Mouse (Mus musculus): Measurements from ENCODE around the gene Trim14. TPM values are rescaled to one million over a fixed set of nuclear protein-coding genes. Genes with fewer than 3 reads are reported as not detected.
A peak's percentile ranks its signal among the peaks of the same experiment; 100 is the strongest.

Gene Trim14
- total RNA-seq, 2 experiments from 2014 or later = 0.56 to 1.2 TPM

DNA sequence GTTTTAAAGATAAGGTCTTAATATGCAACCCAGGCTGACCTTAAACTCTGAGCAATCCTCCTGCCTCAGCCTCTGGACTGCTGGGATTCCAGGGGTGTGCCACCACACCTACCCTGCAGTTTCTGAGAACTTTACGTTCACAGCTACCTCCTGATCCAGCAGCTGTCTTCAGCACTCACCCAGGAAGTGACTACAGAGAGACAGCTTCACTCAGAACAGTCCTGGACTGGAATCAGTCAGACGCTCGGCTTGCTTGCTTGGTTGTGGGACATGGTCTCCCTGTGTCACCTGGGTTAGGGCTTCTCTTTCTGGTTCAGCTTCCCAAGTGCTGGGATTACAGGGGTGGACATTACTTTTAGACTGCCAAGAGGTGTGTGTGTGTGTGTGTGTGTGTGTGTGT is 21.0 kb upstream of the Trim14 start:
- no peak for DNase-seq
- TF ChIP-seq CTCF (IDR thresholded peaks at IDR 0.05) = no peak
- Histone ChIP-seq H3K4me3 (no peak overlapping the region), H3K27ac (no peak overlapping the region)
- intact Hi-C loops (cut with DNase I) = no loop called here

- Histone ChIP-seq H3K27ac (no peak overlapping the region), H3K4me3 (no peak overlapping the region)
- no peak for TF ChIP-seq CTCF (IDR thresholded peaks at IDR 0.05)
- no peak for DNase-seq
- intact Hi-C loops (cut with DNase I) = no loop called here
These were observed 19.8 kb upstream of the Trim14 start for GRCm38 (mm10) chr4:46555762-46556161.

DNA sequence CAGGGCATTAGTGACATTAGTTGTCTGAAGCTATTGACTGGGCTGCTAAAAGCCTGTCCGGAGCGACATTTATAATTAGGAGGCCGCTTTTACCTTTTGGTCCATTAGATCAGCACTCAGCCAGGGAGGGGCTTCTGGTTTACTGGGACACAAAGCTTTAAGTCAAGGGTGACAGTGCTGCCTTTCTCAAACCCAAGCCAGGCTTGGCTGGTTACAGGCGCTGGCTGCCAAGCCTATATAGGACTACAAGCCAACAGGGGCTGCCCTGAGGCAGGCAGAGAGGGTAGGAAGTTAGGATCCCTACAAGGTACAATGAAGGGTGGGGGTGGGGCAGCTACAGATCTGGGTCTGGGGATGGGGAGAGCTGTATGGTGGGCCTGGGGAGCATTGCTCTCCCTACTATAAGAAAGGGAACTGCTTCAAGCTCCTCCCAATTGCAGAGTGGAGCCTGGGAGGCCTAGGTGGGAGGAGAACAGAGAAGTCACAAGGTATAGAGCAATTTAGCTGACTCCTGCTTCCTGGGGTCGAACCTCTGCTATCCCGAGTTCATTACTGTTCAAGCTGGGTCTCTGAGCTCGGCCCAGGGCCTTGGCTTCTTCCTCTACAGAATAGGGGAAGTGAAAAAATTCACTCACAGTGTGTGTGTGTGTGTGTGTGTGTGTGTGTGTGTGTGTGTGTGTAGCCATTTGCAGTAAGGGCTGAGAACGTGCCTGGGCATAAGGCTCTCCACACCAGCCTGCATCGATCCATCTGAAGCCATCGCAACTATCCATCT is 18.5 kb upstream of the Trim14 start:
- no peak overlapping the region for H3K27ac ChIP-seq
- no peak for TF ChIP-seq CTCF (IDR thresholded peaks at IDR 0.05)
- intact Hi-C loops (cut with DNase I) = no loop called here
- DNase-seq = no peak
- no peak overlapping the region for H3K4me3 ChIP-seq

GRCm38 (mm10) chr4:46553864-46554263 is 17.9 kb upstream of the Trim14 start:
- no peak overlapping the region for H3K27ac ChIP-seq
- TF ChIP-seq CTCF (IDR thresholded peaks at IDR 0.05) = no peak
- intact Hi-C loops (cut with DNase I) = no loop called here

DNA sequence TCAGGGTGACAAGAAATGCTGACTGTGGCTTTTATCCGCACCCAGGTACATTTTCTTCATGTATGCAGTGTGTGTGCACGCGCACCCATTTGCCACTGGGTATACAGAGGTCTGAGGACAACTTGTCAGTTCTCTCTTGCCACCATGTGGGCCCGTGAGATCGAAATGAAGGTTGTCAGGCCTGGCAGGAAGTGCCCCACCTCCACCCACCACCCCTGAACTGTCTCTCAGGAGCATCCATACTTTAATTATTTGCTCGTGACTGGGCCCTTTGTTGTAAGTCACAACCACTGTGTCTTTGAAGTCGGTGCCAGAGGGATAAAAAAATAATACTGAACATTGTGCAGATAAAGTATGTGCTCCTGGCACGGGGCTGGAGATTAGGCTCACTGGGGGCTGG is 14.5 kb upstream of the Trim14 start:
- Histone ChIP-seq H3K27ac (no peak overlapping the region), H3K4me3 (no peak overlapping the region)
- intact Hi-C loops (cut with DNase I) = no loop called here
- TF ChIP-seq CTCF (IDR thresholded peaks at IDR 0.05) = no peak
- DNase-seq = no peak

More at GRCm38 (mm10) chr4:46553864-46554263, 17.9 kb upstream of the Trim14 start:
- DNase-seq = no peak
- H3K4me3 ChIP-seq = no peak overlapping the region

DNA sequence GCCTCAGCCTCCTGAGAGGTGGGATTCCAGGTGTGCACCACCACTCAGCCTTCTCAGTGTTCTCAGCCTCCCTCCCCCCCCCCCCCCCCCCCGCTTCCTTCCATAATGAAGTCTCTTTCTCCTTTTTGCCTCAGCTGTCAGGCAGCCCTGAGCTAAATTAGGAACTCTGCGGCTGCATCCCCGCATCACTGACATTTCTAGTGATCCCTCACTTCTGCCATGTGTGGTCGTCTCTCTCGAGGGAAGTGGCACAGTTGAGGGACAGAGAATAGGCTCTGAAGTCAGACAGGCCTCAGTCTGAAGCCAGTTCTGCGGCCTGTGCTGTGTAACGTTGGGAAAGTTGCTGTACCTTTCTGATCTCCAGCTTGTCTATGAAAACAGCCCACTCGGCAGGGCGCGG is 14.0 kb upstream of the Trim14 start:
- H3K4me3 ChIP-seq = no peak overlapping the region
- DNase-seq = no peak
- no peak overlapping the region for H3K27ac ChIP-seq
- TF ChIP-seq CTCF (IDR thresholded peaks at IDR 0.05) = no peak
- intact Hi-C loops (cut with DNase I) = no loop called here

- intact Hi-C loops (cut with DNase I) = no loop called here
- no peak overlapping the region for H3K4me3 ChIP-seq
- no peak overlapping the region for H3K27ac ChIP-seq
- no peak for DNase-seq
- TF ChIP-seq CTCF (IDR thresholded peaks at IDR 0.05) = no peak
These were observed 10.8 kb upstream of the Trim14 start for GRCm38 (mm10) chr4:46546709-46547108.

DNA sequence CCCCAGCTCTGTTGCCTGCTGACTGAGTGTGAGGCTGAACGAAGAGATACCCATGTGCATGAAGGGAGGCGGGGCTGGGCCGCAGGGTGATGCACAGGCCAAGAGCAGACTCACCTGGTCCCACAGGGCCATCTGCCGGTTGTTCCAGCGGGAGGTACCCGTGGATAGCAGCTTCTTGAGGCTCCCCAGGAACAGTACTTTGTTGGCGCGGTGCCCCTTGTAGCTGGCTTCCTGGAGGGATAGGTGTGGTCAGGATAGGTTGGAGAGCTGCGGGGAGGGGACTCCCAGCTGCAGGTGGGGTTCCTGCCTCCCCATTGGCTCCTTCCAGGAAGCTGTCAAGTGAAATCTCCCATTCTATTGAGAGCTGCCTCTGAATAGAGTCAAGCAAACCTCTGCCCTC is 9.6 kb upstream of the Trim14 start:
- H3K4me3 ChIP-seq = no peak overlapping the region
- TF ChIP-seq CTCF (IDR thresholded peaks at IDR 0.05) = no peak
- no peak for DNase-seq
- H3K27ac ChIP-seq = no peak overlapping the region
- intact Hi-C loops (cut with DNase I) = no loop called here

GRCm38 (mm10) chr4:46544313-46544712 is 8.4 kb upstream of the Trim14 start:
- Histone ChIP-seq H3K27ac (no peak overlapping the region), H3K4me3 (no peak overlapping the region)
- intact Hi-C loops (cut with DNase I) = no loop called here
- no peak for DNase-seq
- TF ChIP-seq CTCF (IDR thresholded peaks at IDR 0.05) = peak; percentile 24; the same call in 1 of the 2 replicates

DNA sequence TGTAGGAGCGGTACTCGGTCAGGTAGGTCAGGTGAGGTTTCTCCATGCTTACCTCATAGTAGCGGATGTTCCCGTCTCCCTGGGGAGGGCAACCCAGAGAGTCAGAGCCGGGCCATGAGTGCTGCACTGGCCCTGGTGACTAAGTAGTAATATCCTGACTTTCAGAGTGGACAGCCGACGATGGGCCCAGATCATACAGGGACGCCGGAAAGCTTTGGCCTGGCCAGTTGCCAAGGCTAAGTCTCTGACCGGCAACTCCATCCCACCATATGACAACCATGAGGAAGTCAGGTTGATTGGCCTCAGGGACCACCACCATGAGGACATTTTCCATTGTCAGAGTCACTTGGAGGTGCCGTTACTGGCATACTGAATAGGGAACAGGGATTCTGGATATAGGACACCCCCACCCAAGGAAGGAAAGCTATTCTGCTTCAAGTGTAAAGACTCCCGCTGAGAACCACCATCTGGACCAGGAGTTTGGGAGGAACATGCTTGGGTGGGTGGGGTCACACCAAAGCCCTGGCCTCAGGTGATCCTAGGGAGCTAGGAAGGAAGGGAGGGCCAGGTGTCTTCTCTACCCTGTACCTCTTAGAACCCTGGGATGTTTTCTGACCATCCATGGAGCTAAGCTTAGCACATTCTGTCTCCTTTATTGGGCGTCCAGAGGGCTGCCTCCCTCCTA is 7.6 kb upstream of the Trim14 start:
- no peak overlapping the region for H3K27ac ChIP-seq
- intact Hi-C loops (cut with DNase I) = no loop called here
- no peak for DNase-seq
- no peak for TF ChIP-seq CTCF (IDR thresholded peaks at IDR 0.05)
- no peak overlapping the region for H3K4me3 ChIP-seq

DNA sequence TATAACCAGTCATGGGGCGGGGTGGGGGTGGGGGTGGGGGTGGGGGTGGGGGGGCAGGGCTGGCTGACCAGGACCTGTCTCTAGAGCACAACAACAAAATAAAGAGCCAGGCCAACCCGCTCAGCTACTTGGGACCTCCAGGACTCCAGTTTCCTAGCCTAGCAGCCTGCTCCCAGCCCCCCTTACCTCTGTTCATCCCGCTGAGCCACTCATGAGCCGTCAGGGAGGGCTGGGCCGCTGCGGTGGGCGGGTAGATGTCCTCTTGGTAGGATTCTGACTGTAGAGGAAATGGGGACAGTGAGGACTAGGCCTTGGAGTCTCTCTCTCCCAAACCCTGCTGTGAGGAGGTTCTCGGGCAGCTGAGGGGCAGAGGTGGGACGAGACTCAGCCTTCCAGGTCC is 5.8 kb upstream of the Trim14 start:
- no peak for TF ChIP-seq CTCF (IDR thresholded peaks at IDR 0.05)
- no peak overlapping the region for H3K4me3 ChIP-seq
- no peak for DNase-seq
- intact Hi-C loops (cut with DNase I) = no loop called here
- no peak overlapping the region for H3K27ac ChIP-seq

- DNase-seq = no peak
- no peak for TF ChIP-seq CTCF (IDR thresholded peaks at IDR 0.05)
- Histone ChIP-seq H3K27ac (no peak overlapping the region), H3K4me3 (no peak overlapping the region)
- intact Hi-C loops (cut with DNase I) = no loop called here
These were observed 3.2 kb upstream of the Trim14 start for GRCm38 (mm10) chr4:46539167-46539566.

- intact Hi-C loops (cut with DNase I) = no loop called here
- H3K4me3 ChIP-seq = peak overlapping the region; percentile 72
- no peak for TF ChIP-seq CTCF (IDR thresholded peaks at IDR 0.05)
- DNase-seq = no peak
- H3K27ac ChIP-seq = peak overlapping the region; percentile 56
These were observed 679 bp downstream of the Trim14 start for GRCm38 (mm10) chr4:46535094-46535830.
